ENCODE assay signal across 14 mouse cellular contexts in the genomic region with DNA sequence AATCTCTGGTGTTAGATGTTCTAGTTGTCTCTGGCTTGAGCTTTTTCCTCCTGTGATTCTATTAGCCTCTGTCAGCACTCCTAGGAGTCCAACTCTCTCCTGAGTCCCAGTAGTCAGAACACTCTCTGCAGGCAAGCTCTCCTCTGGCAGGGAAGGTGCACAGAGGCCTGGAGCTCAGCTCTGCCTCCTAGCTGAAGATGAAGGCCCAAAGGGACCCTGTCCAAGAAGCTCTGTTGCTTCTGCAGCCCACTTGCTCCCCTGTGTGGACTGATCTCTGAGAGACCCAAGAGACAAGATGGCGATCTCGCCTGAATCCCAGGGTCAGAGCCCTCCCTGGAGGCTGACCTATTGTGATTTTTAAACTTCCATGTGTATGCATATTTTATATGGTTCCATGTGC.
"Had no signal": no experiment of that assay in that cellular context is flagged by ENCODE, and none has a peak within 500 bp of the region (broad histone marks: within the 10 kb centered on the region; RNA-seq: fewer than 3 reads in every experiment).

No protein-coding gene starts in this region.

- H3K9ac ChIP-seq: intestine, embryonic 15.5 days; limb, embryonic 13.5 days; lung, embryonic 14.5 days; neural tube, embryonic 15.5 days had no signal

- DNase-seq: kidney, adult 8-10 months; kidney, postnatal 36 days; left cerebral cortex, postnatal 4 days; lung, embryonic 14.5 days; lung, postnatal 10 days; lung, postnatal 4 days; midbrain, embryonic 14.5 days; right cerebral cortex, adult 18-20 months; right cerebral cortex, postnatal 25 days had no signal

- H3K4me3 ChIP-seq: intestine, embryonic 15.5 days; limb, embryonic 13.5 days; midbrain, embryonic 10.5 days; myocyte; neural tube, embryonic 15.5 days had no signal

- ATAC-seq: intestine, embryonic 15.5 days had no signal

- H3K4me2 ChIP-seq: intestine, embryonic 15.5 days; limb, embryonic 13.5 days; lung, embryonic 14.5 days; neural tube, embryonic 15.5 days had no signal

- H3K36me3 ChIP-seq: intestine, embryonic 15.5 days; limb, embryonic 13.5 days; midbrain, embryonic 10.5 days; neural tube, embryonic 15.5 days had no signal

- H3K9me3 ChIP-seq: intestine, embryonic 15.5 days; limb, embryonic 13.5 days; midbrain, embryonic 10.5 days; neural tube, embryonic 15.5 days had no signal

- H3K27me3 ChIP-seq: intestine, embryonic 15.5 days; limb, embryonic 13.5 days; neural tube, embryonic 15.5 days had no signal

- H3K4me1 ChIP-seq: intestine, embryonic 15.5 days; limb, embryonic 13.5 days; midbrain, embryonic 10.5 days; neural tube, embryonic 15.5 days had no signal

- H3K27ac ChIP-seq: intestine, embryonic 15.5 days; limb, embryonic 13.5 days; midbrain, embryonic 10.5 days; neural tube, embryonic 15.5 days had no signal
